Mouse (Mus musculus) ZHBTc4 (cell line): ENCODE measurements at regions not wholly inside any gene's neighbourhood (a gene's known extent, or its start where the extent isn't known, plus 50 kb on each side); places are given as distances from the start of the nearest gene placed in this dataset.

ENCODE experiments used
- DNase-seq: peaks from one replicate; pipeline ENCODE4 v3.0.0-alpha.2; 2011; ENCODE audit warnings: low read depth, low spot score

DNA sequence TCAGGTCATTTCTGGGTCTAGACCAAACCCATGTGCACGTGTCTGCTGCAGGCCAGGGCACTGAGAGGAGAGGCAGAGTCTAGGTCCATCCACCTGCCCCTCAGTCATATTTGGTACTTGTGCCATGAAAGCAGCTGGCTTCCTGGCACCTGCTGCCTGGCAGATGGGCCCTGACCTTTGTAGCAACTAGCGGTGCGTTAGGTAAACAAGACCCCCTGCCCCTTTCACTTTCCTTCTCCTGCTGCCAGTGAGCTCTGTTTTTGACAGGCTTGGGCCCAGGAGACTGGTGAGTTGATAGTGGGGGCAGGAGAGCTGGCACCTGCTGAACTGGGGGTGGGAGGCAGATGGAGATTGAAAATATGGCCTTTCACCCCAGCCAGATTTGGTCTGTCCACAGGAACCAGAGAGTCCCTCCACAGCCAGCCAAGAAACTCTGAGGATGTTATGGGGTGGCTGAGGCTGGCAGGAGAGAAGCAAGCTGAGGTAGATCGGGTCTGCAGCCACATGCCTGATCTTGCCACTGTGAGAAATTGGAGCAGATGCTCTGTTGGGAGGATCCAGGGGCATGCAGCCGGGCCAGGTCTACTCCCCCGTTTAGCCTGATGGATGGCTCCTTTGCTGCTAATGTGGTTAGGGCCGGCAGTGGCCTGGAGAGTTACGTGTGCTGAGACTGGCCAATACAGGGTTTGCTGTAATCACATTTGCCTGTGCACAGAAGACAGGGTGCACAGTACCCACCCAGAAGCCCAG lies 316.6 kb upstream of the 4931429L15Rik start:
- no peak for DNase-seq

DNA sequence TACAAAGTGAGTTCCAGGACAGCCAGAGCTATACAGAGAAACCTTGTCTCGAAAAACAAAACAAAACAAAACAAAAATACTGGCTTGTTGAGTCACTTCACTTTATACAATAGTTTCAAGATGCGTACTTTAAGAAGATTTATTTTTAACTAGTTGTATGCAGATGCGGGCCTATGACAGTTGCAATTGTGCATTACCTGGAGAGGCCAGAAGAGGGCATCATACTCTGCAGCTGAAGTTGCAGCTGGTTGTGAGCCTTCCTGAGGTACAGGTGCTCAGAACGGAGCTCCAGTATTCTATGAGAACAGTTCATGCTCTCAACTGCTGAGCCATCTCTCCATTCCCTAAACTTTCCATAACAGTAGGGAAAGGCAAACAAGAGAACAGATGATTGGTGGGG lies 314.2 kb upstream of the 4931429L15Rik start:
- peak; percentile 75 for DNase-seq

DNA sequence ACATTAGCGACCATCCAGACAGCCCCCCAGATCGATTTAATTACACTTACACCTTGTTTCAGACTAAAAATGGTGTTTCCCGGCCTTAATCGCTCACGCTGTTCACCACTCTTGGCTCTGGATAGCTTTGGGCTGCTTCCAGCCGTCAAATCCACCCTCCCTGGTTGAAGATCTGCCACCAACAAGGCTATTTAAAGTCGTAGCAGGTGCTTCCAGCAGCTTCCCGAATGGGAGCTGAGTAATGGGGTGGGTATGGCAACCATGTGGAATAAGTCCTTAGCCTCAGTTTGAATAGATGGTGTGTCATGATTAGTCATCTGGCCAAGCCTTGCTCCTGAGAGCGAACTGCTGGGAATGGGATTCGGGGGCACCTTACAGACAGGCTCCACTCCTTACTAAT lies 312.8 kb upstream of the 4931429L15Rik start:
- no peak for DNase-seq

DNA sequence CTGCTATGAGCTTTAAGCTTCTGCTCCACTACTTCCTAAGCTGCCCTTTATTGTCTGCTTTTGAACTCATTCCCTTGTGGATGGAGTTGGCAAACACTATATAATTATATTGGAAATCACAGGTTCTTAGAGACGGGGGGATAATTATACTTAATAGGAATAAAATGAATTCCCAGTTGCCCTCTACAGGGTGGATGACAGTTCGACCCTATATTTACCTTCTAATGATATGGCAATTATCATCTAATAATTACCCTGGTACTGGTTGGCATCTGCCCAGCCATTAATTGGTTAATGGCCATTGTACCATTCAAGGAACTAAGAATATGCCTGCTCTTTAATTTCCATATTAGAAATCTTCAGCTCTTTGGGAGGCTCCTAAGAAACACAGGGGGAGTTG lies 302.5 kb upstream of the 4931429L15Rik start:
- no peak for DNase-seq

DNA sequence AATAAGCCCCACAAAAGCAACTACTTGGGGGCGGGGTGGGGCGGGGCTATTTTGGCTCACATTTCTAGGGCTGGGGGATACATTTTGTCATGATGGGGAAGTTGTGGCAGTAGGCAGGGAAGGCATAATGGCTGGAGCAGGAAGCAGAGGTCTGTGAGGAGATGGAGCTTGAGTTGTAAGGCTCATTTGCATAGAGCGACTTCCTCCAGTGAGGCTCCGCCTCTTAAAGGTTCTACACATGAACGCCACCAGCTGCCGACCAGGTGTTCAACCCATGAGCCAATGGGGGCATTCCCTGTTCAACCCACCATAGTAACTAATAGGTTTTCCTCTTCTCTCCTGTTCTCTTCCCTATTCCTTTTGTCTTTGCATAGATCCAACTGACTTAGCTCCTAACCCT lies 302.1 kb upstream of the 4931429L15Rik start:
- peak; percentile 59 for DNase-seq

DNA sequence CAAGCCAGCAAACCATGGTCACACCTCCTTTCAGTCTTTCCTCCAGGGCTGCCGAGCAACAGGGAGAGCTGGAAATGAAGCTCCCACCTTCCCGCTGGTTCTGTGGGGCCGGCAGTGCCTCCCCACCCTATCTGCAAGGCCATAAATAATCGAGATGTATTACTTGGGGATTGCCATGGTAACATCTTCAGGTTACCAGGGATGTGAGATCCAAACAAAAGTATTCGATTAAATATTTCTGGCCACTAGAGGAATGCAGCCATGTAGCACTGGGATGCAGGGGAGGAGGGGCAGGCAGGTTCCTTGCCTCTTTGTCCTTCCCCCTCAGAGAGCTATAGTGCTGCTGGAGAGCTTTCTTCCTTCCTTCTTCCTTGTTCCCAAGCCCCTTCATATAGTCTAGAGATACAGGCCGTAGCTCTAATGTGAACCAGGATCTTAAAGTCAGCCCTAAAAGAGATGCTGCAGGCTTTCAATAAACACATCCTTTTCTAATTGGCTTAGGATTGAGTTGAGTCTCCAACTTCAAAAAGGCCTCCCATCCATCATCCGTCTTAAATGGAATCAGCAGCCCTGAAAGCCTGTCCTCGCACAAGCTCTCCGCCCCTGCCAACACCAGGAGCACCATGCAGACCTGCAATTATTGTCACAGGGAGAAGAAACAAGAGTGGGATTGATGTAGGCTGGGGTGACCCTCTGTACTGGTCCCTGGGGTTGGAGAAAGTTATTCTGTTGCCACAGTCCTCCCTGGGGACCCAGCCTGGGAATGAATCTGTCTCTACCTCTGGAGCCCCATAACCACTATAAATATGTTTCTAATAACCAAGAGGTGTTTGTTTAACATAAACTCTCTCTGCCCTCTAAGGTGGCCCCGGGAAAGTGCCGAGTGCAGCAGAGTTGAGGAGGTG lies 290.6 kb upstream of the 4931429L15Rik start:
- DNase-seq = no peak

DNA sequence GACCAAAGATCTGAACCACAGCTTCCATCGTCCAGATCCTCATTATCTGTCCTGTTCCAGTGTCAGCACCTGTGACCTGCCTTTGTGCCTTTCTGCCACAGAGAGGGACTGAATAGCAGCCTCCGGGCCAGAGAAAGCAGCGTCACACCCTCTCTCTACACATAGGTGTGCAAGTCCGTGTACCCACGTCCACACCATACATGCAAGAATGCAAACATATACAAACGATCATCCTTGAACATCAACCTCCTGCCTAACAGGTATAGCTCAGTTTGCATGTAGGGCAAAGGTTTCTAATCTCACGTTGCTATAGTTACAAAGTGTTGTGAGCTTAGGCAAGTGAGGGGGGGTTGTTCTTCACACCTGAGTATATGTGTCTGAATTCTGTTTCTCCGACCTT lies 288.9 kb upstream of the 4931429L15Rik start:
- DNase-seq = no peak

DNA sequence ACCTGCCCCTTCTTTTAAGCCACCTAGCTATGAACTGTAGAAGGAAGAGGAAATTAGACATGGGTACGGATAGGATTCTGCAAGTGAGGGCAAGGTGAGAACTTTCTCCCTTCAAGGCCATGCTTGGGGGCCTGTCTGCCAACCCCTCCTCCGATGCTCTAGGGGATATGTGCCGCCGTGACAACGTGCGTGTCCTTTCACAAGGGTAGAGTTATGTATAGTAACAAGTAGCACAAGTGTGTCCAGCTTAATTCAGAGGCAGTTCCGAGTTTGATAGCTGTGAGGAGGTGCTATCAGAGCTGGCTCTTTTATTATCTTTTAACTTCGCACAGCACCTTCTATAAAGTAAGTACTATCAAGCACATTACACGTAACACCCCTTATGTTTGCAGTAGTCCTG lies 281.0 kb upstream of the 4931429L15Rik start:
- DNase-seq = no peak

DNA sequence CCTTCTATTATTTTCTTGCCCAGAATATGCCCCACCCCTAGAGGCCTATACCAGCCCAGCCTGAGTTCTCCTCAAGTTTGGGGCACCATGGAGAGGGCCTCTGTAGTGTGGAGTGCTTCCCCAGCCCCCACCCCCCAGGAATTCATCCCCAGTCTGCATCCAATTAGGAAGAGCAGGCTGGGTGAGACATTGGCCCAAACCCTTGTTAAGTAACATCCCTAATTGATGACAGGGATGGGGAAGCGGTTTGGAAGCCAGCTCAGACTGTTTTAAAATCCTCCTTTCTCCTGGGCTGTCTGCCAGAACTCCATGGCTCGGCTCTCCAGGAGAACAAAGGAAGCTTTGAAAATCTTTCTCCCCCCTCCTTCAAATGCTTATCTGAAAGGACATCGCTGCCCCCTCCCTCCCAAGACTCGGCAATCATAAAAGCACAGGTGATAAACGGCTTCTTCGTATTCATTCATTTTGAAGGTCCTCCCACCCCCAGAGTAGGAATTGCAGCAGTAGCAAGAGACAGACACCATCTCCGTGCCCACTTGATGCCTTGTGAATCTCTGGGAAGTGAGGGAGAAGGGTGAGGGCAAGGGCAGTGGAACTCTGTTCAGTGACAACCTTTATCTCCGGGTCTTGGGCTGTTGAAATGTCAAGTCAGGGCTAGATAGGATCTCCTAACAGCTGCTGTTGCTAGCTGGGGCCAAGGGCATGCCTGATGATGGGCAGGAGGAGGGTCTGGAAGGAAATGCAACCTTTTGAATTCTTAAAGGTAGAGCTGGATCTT lies 280.3 kb upstream of the 4931429L15Rik start:
- no peak for DNase-seq

DNA sequence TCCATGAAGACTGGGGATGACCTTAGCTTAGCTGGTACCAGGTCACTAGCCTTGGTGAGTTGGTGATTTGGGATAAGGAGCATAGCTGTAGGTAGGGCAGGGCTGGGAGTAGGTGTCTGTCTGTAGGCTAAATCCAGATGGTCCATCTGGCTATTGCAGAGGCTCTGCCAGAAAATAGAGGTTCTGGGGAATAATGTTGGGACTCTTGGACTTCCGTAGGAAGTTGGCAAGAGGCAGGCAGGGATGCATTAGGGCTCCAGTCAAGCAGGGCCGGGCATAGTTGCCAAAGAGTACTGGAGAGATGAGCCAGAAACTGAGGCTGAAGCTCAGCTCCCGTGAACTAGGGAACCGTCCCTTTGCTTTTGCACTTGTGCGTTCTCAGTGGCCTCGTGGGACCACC lies 278.7 kb upstream of the 4931429L15Rik start:
- no peak for DNase-seq

DNA sequence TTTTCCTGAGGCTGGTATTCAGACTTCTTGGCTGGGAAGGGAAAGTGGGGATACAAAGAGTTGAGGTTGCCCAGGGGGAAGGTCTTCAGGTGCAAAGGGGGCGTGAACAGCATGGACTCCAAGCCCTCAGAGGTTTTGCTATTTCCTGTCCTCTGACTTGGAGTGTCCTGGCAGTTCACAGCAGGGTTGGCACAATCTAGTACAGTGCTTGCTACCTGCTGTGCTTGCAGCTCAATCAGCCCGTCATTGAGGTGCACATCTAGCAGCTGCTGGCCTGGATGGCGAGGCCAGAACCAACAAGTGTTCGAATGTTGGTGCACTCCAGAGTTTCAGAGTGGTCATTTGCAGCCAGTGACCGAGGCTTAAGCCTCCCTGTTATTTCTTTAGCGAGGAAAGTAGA lies 273.7 kb upstream of the 4931429L15Rik start:
- no peak for DNase-seq

DNA sequence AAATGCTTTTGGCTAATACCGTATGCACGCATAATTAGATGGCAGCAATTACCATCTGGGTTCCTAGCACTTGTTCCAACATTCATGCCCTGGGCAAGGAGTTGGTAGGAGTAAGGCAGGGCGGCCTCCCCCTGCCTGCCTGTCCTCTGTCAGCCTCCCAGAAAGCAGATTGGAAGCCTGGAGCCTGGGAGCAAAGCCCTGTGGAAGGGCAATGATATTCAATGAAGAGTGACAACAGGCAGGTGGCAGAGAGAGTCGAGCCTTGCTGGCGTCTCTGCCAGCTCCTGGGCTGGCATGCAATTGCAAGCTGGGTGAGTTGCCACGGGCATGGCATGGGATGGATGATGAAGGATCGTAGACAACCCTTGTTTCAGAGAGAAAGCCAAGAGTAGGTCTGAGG lies 273.1 kb upstream of the 4931429L15Rik start:
- no peak for DNase-seq

DNA sequence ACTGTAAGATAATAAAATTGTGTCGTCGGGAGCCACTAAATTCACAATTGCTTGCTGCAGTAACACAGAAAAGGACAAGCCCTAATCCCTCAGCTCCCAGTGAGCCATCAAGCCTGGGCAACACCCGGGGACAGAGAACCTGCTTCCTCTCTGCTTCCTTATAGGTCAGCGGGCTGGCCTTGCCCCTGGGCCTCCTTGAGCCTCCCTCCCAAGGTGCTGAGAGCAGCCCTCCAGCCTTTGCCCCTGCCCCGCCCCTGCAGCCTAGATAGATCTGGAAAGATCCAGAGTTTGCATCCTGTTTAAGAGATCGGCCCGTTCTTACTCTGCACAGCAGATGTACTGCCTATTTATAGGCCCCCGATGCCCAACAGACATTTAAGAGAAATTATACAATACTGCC lies 267.0 kb upstream of the 4931429L15Rik start:
- peak; percentile 28 for DNase-seq

DNA sequence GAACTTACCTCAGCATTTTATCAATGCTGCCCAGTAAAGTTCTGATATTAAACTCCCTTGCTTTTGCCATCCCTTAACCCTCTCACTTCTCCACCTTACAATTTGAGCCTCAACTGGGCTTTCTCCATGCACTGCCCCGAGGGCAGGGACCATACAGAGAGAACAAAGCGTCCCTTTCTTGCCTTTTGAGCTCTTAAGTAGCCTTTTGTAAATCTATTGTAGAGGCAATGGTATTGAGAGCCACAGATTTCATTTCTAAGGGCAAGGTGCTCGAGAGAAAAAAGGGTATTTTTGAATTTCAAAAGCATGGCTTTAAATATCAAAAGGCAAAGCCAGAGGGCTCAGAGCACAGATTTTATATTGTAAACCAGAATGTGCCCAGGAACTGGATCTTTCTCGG lies 262.1 kb upstream of the 4931429L15Rik start:
- DNase-seq = peak; percentile 92

DNA sequence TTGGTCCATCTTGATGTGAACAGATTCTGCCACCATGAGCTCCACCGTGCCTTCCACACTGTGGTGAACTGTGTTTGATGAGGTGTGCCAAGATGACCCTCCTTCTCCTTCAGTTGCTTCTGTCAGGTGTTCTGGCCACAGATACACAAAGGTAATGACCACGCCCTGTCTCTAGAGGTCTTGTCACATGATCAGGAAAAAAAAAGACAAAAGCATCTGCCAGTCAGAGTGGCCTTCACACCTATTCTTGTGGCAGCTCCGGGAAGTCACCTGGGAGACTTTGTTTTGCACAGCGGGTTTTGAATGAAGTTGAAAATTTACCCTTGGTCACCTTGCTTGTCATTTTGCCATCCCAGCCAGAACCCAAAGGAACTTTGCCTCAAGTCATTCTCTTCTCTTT lies 242.5 kb upstream of the 4931429L15Rik start:
- DNase-seq = peak; percentile 72

DNA sequence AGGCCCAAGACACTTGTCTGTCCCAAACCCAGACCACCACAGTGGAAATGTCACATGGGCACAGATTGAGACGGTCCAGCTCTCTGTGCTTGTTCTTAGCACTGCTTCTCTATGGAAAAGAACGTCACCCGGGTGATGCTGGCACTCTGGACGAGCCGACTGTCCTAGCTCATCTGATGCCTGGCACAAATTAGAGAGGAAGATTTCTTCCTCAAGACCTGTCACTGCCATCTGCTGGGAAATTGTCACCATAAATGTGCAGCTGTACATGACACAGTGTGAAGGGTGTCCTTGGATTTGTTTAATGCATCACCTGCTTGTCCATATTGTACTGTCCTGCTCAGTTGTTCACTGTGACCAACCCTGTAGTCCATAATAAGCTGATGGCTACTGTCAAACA lies 238.7 kb upstream of the 4931429L15Rik start:
- no peak for DNase-seq

DNA sequence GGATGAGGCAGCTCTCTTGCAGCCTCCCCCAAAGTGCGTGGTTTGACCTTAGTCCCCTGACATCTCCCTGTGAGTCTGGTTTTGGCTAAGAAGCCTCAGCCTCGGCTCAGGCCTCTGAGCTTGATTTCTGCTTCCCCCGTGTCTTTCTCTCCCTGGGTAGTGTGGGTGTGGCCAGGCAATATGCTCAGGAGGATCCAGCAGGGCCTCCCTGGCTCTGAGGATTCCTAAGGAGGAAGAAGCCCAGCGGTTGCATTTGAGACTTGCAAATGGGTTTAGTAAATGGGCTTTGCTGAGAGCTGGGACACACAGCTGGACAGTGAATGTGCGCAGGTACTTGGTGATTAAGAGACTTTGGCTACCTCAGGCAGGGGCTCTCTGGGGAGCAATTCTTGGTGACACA lies 238.0 kb upstream of the 4931429L15Rik start:
- peak; percentile 66 for DNase-seq

DNA sequence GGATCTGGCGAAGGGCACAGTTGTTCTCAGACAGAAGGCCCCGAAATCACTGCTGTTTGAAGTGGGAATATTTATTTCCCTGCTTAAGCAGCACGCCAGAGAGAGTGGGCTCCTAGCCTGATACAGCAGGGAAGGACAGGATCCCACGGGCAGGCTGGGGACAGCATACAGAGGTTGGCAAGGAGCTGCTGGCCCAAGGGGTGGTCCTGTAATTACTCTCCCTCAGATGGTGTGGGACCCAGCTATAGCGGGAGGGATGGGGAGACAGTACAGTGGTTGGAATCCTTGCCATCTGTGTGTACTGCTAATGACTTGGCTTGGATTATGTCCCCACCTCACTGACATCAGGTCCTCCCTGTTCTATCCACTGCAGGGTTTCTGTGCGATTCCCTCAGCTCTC lies 235.4 kb upstream of the 4931429L15Rik start:
- DNase-seq = no peak

DNA sequence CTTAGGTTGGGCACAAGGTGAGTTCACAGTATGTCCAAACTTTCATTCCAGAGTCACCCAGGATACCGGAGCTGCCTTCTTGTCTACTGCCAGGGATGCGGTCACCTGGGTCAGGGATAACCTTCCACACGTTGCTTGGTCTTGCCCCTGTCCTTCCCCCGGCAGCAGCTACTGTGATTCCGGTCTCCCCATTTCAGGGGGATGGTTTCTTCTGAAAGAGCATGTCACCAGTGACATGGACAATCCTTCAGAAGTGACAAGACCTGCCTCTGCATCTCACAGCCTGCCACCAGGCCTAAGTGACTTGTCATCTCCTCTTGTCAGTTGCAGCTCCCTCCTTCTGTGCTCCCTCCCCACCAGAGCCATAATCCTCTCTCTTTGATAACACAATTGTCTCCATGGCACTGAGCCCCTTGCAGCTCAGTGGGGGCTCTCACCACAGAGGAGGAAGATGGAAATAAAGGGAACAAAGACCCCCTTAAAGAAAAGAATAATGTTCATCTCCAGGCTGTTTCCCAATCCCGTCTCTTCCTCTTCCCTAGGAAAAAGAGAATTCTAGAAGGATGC lies 234.9 kb upstream of the 4931429L15Rik start:
- no peak for DNase-seq

DNA sequence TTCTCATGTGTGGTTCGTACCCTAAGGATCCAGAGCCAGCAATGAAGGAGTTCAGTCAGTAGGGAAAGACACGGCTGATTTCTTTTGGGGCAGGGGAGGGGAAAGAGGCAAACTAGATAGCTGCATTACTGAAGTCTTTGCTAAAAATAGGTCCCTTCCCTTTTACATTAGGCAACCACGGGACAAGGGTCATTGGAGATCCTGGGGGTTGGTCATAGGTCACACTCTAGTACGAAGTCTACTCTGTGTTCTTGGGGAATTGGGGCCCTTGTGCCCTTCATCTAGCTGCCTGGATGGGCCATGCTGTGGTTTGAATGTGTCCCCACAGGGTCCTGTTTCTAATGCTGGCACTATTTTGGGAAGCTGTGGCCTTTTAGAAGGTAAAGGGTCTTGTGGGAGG lies 229.6 kb upstream of the 4931429L15Rik start:
- DNase-seq = no peak

DNA sequence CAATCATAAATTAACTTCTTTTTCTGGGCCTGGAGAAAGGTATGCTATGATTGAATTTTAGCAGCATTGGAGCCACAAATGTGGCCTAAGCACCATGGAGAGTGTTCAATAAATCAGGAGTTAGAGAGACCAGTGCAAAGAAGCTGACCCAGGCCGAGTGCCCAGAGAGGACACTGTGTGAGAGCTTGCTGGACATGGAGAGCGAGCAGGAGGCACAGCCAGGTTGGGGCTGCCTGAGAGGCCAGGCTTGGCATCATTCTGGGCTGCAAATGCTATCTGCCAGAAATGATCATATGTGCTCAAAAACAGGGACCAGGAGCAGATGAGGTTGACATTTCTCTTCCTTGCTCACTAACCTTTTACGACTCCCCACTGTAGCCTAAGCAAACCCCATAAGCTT lies 224.5 kb upstream of the 4931429L15Rik start:
- DNase-seq = no peak

DNA sequence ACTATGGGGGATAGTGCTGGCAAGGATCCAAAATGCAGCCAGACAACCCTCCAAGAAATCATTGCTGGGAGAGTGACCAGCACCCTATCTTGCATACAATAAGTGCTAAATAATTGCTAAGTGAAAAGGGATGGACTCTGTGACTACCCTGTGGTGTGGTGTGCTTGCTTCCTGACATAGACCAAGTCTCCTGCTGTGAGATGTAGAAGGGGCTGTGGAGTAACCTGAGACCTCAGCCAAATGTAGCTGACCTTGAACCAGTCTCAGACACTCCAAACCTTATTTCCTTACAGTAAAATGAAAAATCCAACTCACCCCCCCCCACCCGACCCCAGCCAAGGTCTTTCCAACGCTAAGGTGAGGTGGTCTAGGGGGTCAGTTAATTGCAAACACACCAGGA lies 221.2 kb upstream of the 4931429L15Rik start:
- peak; percentile 51 for DNase-seq
